Mouse (Mus musculus) liver, embryonic 14.5 days (tissue): ENCODE data around the gene Sh2d4b. TPM values are rescaled to one million over a fixed set of nuclear protein-coding genes. Genes with fewer than 3 reads are reported as not detected.
A peak's percentile ranks its signal among the peaks of the same experiment; 100 is the strongest.

Experiments used
- ATAC-seq: fragments of 200-750 bp; cut with Nextera tagmentation; 2 replicates; pipeline ENCODE4 v1.8.0; 2017; ENCODE audit warnings: moderate number of reproducible peaks, mild to moderate bottlenecking, moderate library complexity; ENCODE audit not compliant: insufficient read depth
- DNase-seq, 3 experiments: peaks; one replicate each; pipeline ENCODE4 v3.0.0-alpha.2; 2012 to 2013; ENCODE audit warnings: low read depth in 3 of 3, low spot score in 3 of 3
- H3K27ac ChIP-seq: fragments of 300-500 bp; sonication (generic); 2 replicates; pipeline ENCODE4 v1.5.1; 2014; ENCODE audit warnings: moderate library complexity, mild to moderate bottlenecking, control low read depth, inconsistent platforms
- H3K27me3 ChIP-seq: fragments of 300-500 bp; sonication (generic); 2 replicates; pipeline ENCODE4 v1.6.1; 2014; ENCODE audit warnings: mild to moderate bottlenecking, low read length, moderate library complexity; ENCODE audit not compliant: control insufficient read depth, insufficient read depth
- H3K36me3 ChIP-seq: fragments of 300-500 bp; sonication (generic); replicated peaks from 2 replicates; pipeline ENCODE4 v1.6.1; 2014; ENCODE audit warnings: low read depth; ENCODE audit not compliant: control insufficient read depth, insufficient read depth
- H3K4me1 ChIP-seq, 2 experiments: fragments of 200-500 bp in 1 of 2; fragments of 300-500 bp in 1 of 2; sonication (generic) in 1 of 2; replicated peaks; 2 replicates each; pipeline ENCODE4 v1.6.1; 2012 to 2014; ENCODE audit warnings: antibody characterized with exemption in 1 of 2, inconsistent platforms in 1 of 2, low read length in 1 of 2; ENCODE audit not compliant: control insufficient read depth in 2 of 2, insufficient read depth in 2 of 2
- H3K4me2 ChIP-seq: fragments of 300-500 bp; sonication (generic); 2 replicates; pipeline ENCODE4 v1.6.1; 2014; ENCODE audit warnings: low read depth, mild to moderate bottlenecking, control low read depth, moderate library complexity
- H3K4me3 ChIP-seq, 2 experiments: fragments of 200-500 bp in 1 of 2; fragments of 300-500 bp in 1 of 2; sonication (generic) in 1 of 2; 2 replicates each; pipeline ENCODE4 v1.5.1; 2012 to 2014; ENCODE audit warnings: low read depth in 2 of 2, low read length in 2 of 2, mild to moderate bottlenecking in 2 of 2, control low read depth in 1 of 2, inconsistent platforms in 1 of 2, moderate library complexity in 1 of 2; ENCODE audit not compliant: insufficient read depth in 1 of 2
- H3K9ac ChIP-seq: fragments of 300-500 bp; sonication (generic); replicated peaks from 2 replicates; pipeline ENCODE4 v1.6.1; 2014; ENCODE audit warnings: mild to moderate bottlenecking, control low read depth, moderate library complexity
- H3K9me3 ChIP-seq: fragments of 300-500 bp; sonication (generic); 2 replicates; pipeline ENCODE4 v1.6.1; 2016; ENCODE audit warnings: low read length, mixed read lengths; ENCODE audit not compliant: control insufficient read depth
- CTCF ChIP-seq: IDR thresholded peaks from 2 replicates; pipeline ENCODE4 v1.5.1; 2016; ENCODE audit warnings: antibody characterized with exemption, low read depth, control low read depth
- EP300 ChIP-seq: IDR thresholded peaks from 2 replicates; pipeline ENCODE4 v1.6.1; 2016; ENCODE audit warnings: antibody characterized with exemption, low read depth
- WGBS: fragments of 180-500 bp; shearing (Covaris S2); extraction: QIAGEN DNeasy Blood & Tissue Kit; methylation state at CpG from one replicate; pipeline ENCODE4 v1.1.7; 2014; ENCODE audit not compliant: insufficient replicate concordance; 5-methylcytosine and 5-hydroxymethylcytosine counted together
- polyA plus RNA-seq, 2 experiments: library from polyadenylated mRNA; depleted of rRNA in 1 of 2; stranded (reverse) in 1 of 2; unstranded in 1 of 2; fragments of >200 nt; fragmentation: Nextera tagmentation in 1 of 2; extraction: Ambion mirVana in 1 of 2; gene quantifications; 2 replicates each; pipeline versions ENCODE4 v1.2.1 to v1.2.3; 2012 to 2014

The Sh2d4b gene
- polyA plus RNA-seq, 2 experiments: 0.08 to 0.23 TPM

DNA sequence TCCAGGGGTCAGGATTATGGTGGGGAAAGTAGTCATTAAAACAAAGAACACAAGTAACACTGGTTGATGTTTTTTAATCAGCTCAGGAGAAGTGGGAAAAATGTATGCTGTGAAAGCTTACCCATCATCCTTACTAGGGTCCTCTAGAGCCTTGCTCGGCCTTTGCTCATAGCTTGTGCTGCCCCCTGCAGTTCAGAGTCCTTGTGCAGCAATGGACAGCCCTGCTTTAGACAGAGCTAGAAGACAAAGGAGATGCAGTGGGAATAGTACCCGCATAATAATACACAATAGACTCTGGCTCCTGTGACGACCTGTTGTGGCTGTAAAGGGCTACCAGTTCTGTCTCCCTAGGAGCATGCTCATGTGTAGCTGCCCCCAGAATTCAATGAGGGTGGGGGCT, 104.0 kb downstream of the Sh2d4b start:
- peak; percentile 44 for TF ChIP-seq CTCF
- TF ChIP-seq EP300: no peak
- ATAC-seq (no peak), DNase-seq (no peak)
- Histone ChIP-seq H3K4me1 (no peaks in the 10 kb centered on the region), H3K27me3 (no peaks in the 10 kb centered on the region), H3K4me2 (no peak overlapping the region), H3K9ac (no peak overlapping the region), H3K4me3 (no peak overlapping the region), H3K36me3 (no peaks in the 10 kb centered on the region), H3K27ac (no peak overlapping the region), H3K9me3 (no peaks in the 10 kb centered on the region)
- WGBS: 26% methylated on average over 3 of the region's 3 CpGs

DNA sequence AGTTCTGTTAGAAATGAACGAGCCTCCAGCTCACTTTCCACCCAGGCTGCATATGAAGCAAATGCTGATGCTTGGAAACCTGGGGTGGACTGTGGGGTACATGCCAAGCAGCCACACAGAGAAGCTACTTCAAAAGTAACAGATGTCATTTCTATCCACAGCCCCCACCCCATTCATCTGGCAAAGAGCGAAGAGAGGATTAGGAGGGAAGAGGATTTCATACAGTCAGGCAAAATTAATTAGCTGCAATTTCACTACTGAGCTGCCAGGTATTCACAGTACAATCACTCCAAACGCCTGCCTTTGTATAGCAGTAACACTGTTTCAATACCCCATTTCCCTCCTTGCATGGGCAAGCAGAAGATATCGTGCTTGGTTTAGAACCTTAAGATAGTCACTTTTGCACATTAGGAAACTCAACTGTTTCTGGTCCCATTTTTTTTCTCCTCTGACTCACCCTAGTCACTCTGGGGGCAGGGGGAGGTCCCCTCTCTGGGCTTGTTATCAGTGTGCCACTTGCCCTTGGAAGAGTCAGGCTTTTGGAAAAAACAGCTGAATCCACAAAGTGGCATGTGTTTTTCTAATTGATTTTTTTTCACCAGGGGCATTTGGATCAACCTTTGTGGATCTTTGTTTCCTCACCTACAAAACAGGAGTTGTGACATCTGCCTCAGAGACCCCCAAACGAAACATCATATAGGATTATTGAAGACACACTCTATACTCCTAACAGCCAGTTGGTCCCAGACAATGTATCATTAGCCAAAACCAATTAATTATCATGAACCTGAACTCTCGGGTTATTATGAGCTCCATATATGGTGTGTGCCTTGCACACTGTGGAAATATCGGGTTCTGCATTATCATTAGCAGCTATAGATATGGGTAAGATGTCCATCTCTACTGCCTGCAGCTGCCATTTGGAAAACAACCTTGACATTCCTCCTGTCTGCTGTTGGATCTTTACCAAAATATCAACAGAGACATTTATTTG, 123.7 kb downstream of the Sh2d4b start:
- Histone ChIP-seq H3K27ac (no peak overlapping the region), H3K36me3 (no peaks in the 10 kb centered on the region), H3K4me1 (no peaks in the 10 kb centered on the region), H3K27me3 (no peaks in the 10 kb centered on the region), H3K9me3 (no peaks in the 10 kb centered on the region), H3K9ac (no peak overlapping the region), H3K4me3 (no peak overlapping the region), H3K4me2 (no peak overlapping the region)
- ATAC-seq (no peak), DNase-seq (no peak)
- TF ChIP-seq CTCF (no peak), EP300 (no peak)
- 43% methylated on average over 7 of the region's 7 CpGs for WGBS

Other genes with a start within 250 kb of the Sh2d4b start
- 22.0 and 22.9 TPM in 2 replicates for gene Tspan14, start 73.5 kb upstream of the Sh2d4b start, polyA plus RNA-seq (2012; rRNA removed)
- 25.4 and 28.5 TPM in 2 replicates for gene Tspan14, start 73.5 kb upstream of the Sh2d4b start, polyA plus RNA-seq (2014; fragmentation: Nextera tagmentation; extraction: Ambion mirVana)
- gene Fam213a, start 120.5 kb upstream of the Sh2d4b start, polyA plus RNA-seq (2012; rRNA removed): 22.0 and 39.4 TPM in 2 replicates
- 41.8 and 45.1 TPM in 2 replicates for gene Fam213a, start 120.5 kb upstream of the Sh2d4b start, polyA plus RNA-seq (2014; fragmentation: Nextera tagmentation; extraction: Ambion mirVana)
- not detected in 2 replicates for gene Dydc2, start 175.9 kb upstream of the Sh2d4b start, polyA plus RNA-seq (2012; rRNA removed)
- gene Dydc2, start 175.9 kb upstream of the Sh2d4b start, polyA plus RNA-seq (2014; fragmentation: Nextera tagmentation; extraction: Ambion mirVana): not detected in 2 replicates
- gene Dydc1, start 179.6 kb upstream of the Sh2d4b start, polyA plus RNA-seq (2012; rRNA removed): 0.03 TPM in 1 of 2 replicates, not detected in the other
- gene Dydc1, start 179.6 kb upstream of the Sh2d4b start, polyA plus RNA-seq (2014; fragmentation: Nextera tagmentation; extraction: Ambion mirVana): 0.11 TPM in 1 of 2 replicates, not detected in the other
- 7.7 and 8.3 TPM in 2 replicates for gene Mat1a, start 211.8 kb upstream of the Sh2d4b start, polyA plus RNA-seq (2012; rRNA removed)
- gene Mat1a, start 211.8 kb upstream of the Sh2d4b start, polyA plus RNA-seq (2014; fragmentation: Nextera tagmentation; extraction: Ambion mirVana): 20.4 and 25.0 TPM in 2 replicates
- 0.01 and 0.10 TPM in 2 replicates for gene Sftpa1, start 238.5 kb upstream of the Sh2d4b start, polyA plus RNA-seq (2012; rRNA removed)
- 0.19 and 0.33 TPM in 2 replicates for gene Sftpa1, start 238.5 kb upstream of the Sh2d4b start, polyA plus RNA-seq (2014; fragmentation: Nextera tagmentation; extraction: Ambion mirVana)